Mouse (Mus musculus) hindbrain, embryonic 15.5 days (tissue): ENCODE data around the gene Kctd19. TPM values are rescaled to one million over a fixed set of nuclear protein-coding genes. Genes with fewer than 3 reads are reported as not detected.

Source experiments
- ATAC-seq: fragments of 200-750 bp; cut with Nextera tagmentation; 2 replicates; pipeline ENCODE4 v1.8.0; 2017; ENCODE audit warnings: low read depth, moderate number of reproducible peaks, moderate TSS enrichment; ENCODE audit not compliant: low FRiP score
- H3K27ac ChIP-seq: fragments of 300-500 bp; sonication (generic); replicated peaks from 2 replicates; pipeline ENCODE4 v1.5.1; 2015; ENCODE audit warnings: mild to moderate bottlenecking, inconsistent platforms
- H3K27me3 ChIP-seq: fragments of 300-500 bp; sonication (generic); 2 replicates; pipeline ENCODE4 v1.6.1; 2015; ENCODE audit warnings: control low read depth, inconsistent platforms
- H3K36me3 ChIP-seq: fragments of 300-500 bp; sonication (generic); 2 replicates; pipeline ENCODE4 v1.6.1; 2015; ENCODE audit warnings: control low read depth, inconsistent platforms
- H3K4me1 ChIP-seq: fragments of 300-500 bp; sonication (generic); replicated peaks from 2 replicates; pipeline ENCODE4 v1.6.1; 2015; ENCODE audit warnings: control low read depth, inconsistent platforms
- H3K4me2 ChIP-seq: fragments of 300-500 bp; sonication (generic); 2 replicates; pipeline ENCODE4 v1.6.1; 2015; ENCODE audit warnings: moderate library complexity, mild to moderate bottlenecking, inconsistent platforms
- H3K4me3 ChIP-seq: fragments of 300-500 bp; sonication (generic); 2 replicates; pipeline ENCODE4 v1.5.1; 2015; ENCODE audit warnings: mild to moderate bottlenecking, inconsistent platforms
- H3K9ac ChIP-seq: fragments of 300-500 bp; sonication (generic); 2 replicates; pipeline ENCODE4 v1.6.1; 2015; ENCODE audit warnings: inconsistent platforms
- H3K9me3 ChIP-seq: fragments of 300-500 bp; sonication (generic); 2 replicates; pipeline ENCODE4 v1.6.1; 2016; ENCODE audit warnings: control low read depth, inconsistent platforms
- WGBS: fragments of 180-500 bp; shearing (Covaris S2); methylation state at CpG from one replicate; pipeline ENCODE4 v1.1.7; 2015; 5-methylcytosine and 5-hydroxymethylcytosine counted together
- polyA plus RNA-seq: library from polyadenylated mRNA; unstranded; fragments of >200 nt; fragmentation: Nextera tagmentation; extraction: Ambion mirVana; gene quantifications from 2 replicates; pipeline ENCODE4 v1.2.1, GENCODE M21; 2015

Gene Kctd19
- polyA plus RNA-seq, 1 experiment from 2014 or later = not detected

- Histone ChIP-seq H3K4me3 (no peak overlapping the region), H3K9me3 (no peaks in the 10 kb centered on the region), H3K36me3 (no peaks in the 10 kb centered on the region), H3K27me3 (no peaks in the 10 kb centered on the region; the same call in 1 of the 2 replicates), H3K4me1 (peaks cover 18% of the 10 kb centered on the region), H3K27ac (no peak overlapping the region), H3K4me2 (no peak overlapping the region), H3K9ac (no peak overlapping the region)
- 79% methylated on average over 4 of the region's 4 CpGs for WGBS
- no peak for ATAC-seq
Measured at GRCm38 (mm10) chr8:105342768-105343167, 70.5 kb downstream of the Kctd19 start.

- Histone ChIP-seq H3K36me3 (no peaks in the 10 kb centered on the region), H3K27ac (peak overlapping the region; percentile 10; the same call in 1 of the 2 replicates), H3K4me2 (no peak overlapping the region), H3K4me1 (peaks cover 5% of the 10 kb centered on the region), H3K9ac (no peak overlapping the region), H3K9me3 (no peaks in the 10 kb centered on the region), H3K27me3 (no peaks in the 10 kb centered on the region), H3K4me3 (no peak overlapping the region)
- no peak for ATAC-seq
- WGBS = 35% methylated on average over 8 of the region's 8 CpGs
Measured at GRCm38 (mm10) chr8:105341399-105341798, 71.9 kb downstream of the Kctd19 start.

- no peaks in the 10 kb centered on the region for H3K9me3 ChIP-seq
- H3K27ac ChIP-seq = no peak overlapping the region
- H3K4me2 ChIP-seq = no peak overlapping the region
- no peak for ATAC-seq
- no peaks in the 10 kb centered on the region for H3K36me3 ChIP-seq
- WGBS = 82% methylated on average over 6 of the region's 6 CpGs
- no peaks in the 10 kb centered on the region for H3K27me3 ChIP-seq
- peaks cover 5% of the 10 kb centered on the region for H3K4me1 ChIP-seq
- no peak overlapping the region for H3K9ac ChIP-seq
- no peak overlapping the region for H3K4me3 ChIP-seq
Measured at GRCm38 (mm10) chr8:105339886-105340635, 73.2 kb downstream of the Kctd19 start.

- H3K9me3 ChIP-seq = no peaks in the 10 kb centered on the region
- H3K27ac ChIP-seq = no peak overlapping the region
- peaks cover 3% of the 10 kb centered on the region; the same call in 1 of the 2 replicates for H3K36me3 ChIP-seq
- H3K27me3 ChIP-seq = no peaks in the 10 kb centered on the region
- H3K4me3 ChIP-seq = no peak overlapping the region
- H3K4me1 ChIP-seq = peaks cover 5% of the 10 kb centered on the region
- 69% methylated on average over 4 of the region's 4 CpGs for WGBS
- no peak for ATAC-seq
- no peak overlapping the region for H3K4me2 ChIP-seq
- H3K9ac ChIP-seq = no peak overlapping the region
Measured at GRCm38 (mm10) chr8:105338992-105339391, 74.3 kb downstream of the Kctd19 start.

GRCm38 (mm10) chr8:105336373-105337130 lies 76.8 kb downstream of the Kctd19 start:
- H3K4me2 ChIP-seq = peak overlapping the region; percentile 30
- H3K4me3 ChIP-seq = peak overlapping the region; percentile 17
- H3K9me3 ChIP-seq = no peaks in the 10 kb centered on the region
- peaks cover 7% of the 10 kb centered on the region for H3K36me3 ChIP-seq
- H3K4me1 ChIP-seq = peaks cover 3% of the 10 kb centered on the region
- H3K27ac ChIP-seq = no peak overlapping the region
- WGBS = 50% methylated on average over 32 of the region's 32 CpGs
- no peaks in the 10 kb centered on the region for H3K27me3 ChIP-seq
- ATAC-seq = peak; percentile 36; the same call in 1 of the 2 replicates
- no peak overlapping the region for H3K9ac ChIP-seq

Other genes starting within 250 kb of the Kctd19 start
- gene Cbfb, start 242.8 kb downstream of the Kctd19 start, polyA plus RNA-seq = 28.8 and 29.0 TPM in 2 replicates
- 28.5 and 29.2 TPM in 2 replicates for gene D230025D16Rik, start 188.4 kb downstream of the Kctd19 start, polyA plus RNA-seq
- gene B3gnt9, start 158.3 kb downstream of the Kctd19 start, polyA plus RNA-seq = 9.9 TPM in 2 replicates
- 18.3 and 19.3 TPM in 2 replicates for gene Tradd, start 148.9 kb downstream of the Kctd19 start, polyA plus RNA-seq
- 1.3 and 1.6 TPM in 2 replicates for gene Fbxl8, start 148.9 kb downstream of the Kctd19 start, polyA plus RNA-seq
- 0.54 and 0.76 TPM in 2 replicates for gene Hsf4, start 143.7 kb downstream of the Kctd19 start, polyA plus RNA-seq
- 5.2 and 5.7 TPM in 2 replicates for gene Nol3, start 137.4 kb downstream of the Kctd19 start, polyA plus RNA-seq
- gene 4931428F04Rik, start 123.6 kb downstream of the Kctd19 start, polyA plus RNA-seq = 124 and 146 TPM in 2 replicates
- gene Exoc3l, start 117.4 kb downstream of the Kctd19 start, polyA plus RNA-seq = 11.6 and 14.2 TPM in 2 replicates
- gene E2f4, start 115.8 kb downstream of the Kctd19 start, polyA plus RNA-seq = 44.0 and 51.0 TPM in 2 replicates
- gene Elmo3, start 107.9 kb downstream of the Kctd19 start, polyA plus RNA-seq = 1.3 and 1.5 TPM in 2 replicates
- 0.80 and 0.85 TPM in 2 replicates for gene Lrrc29, start 87.2 kb downstream of the Kctd19 start, polyA plus RNA-seq
- 132 and 143 TPM in 2 replicates for gene Tmem208, start 87.1 kb downstream of the Kctd19 start, polyA plus RNA-seq
- 0.69 and 0.87 TPM in 2 replicates for gene Fhod1, start 65.5 kb downstream of the Kctd19 start, polyA plus RNA-seq
- gene Slc9a5, start 64.7 kb downstream of the Kctd19 start, polyA plus RNA-seq = 11.8 and 13.8 TPM in 2 replicates
- gene Plekhg4, start 40.2 kb downstream of the Kctd19 start, polyA plus RNA-seq = 2.2 and 2.8 TPM in 2 replicates
- 0.75 and 1.3 TPM in 2 replicates for gene Lrrc36, start 69 bp upstream of the Kctd19 start, polyA plus RNA-seq
- 197 and 207 TPM in 2 replicates for gene Tppp3, start 58.0 kb upstream of the Kctd19 start, polyA plus RNA-seq
- 39.8 and 41.9 TPM in 2 replicates for gene Zdhhc1, start 83.4 kb upstream of the Kctd19 start, polyA plus RNA-seq
- gene Hsd11b2, start 105.3 kb upstream of the Kctd19 start, polyA plus RNA-seq = 7.2 and 9.7 TPM in 2 replicates
- 222 and 231 TPM in 2 replicates for gene Atp6v0d1, start 152.5 kb upstream of the Kctd19 start, polyA plus RNA-seq
- gene Ripor1, start 191.8 kb upstream of the Kctd19 start, polyA plus RNA-seq = 35.2 and 39.3 TPM in 2 replicates
- gene Ctcf, start 223.1 kb upstream of the Kctd19 start, polyA plus RNA-seq = 100 and 101 TPM in 2 replicates
- 0.56 and 0.80 TPM in 2 replicates for gene Agrp, start 223.9 kb upstream of the Kctd19 start, polyA plus RNA-seq